Mouse (Mus musculus) thymus, postnatal 4 days (tissue): Measurements from ENCODE around the gene Rbm38.

Source experiments
- DNase-seq: peaks from one replicate; pipeline ENCODE4 v3.0.0; 2021

Rbm38 gene

DNA sequence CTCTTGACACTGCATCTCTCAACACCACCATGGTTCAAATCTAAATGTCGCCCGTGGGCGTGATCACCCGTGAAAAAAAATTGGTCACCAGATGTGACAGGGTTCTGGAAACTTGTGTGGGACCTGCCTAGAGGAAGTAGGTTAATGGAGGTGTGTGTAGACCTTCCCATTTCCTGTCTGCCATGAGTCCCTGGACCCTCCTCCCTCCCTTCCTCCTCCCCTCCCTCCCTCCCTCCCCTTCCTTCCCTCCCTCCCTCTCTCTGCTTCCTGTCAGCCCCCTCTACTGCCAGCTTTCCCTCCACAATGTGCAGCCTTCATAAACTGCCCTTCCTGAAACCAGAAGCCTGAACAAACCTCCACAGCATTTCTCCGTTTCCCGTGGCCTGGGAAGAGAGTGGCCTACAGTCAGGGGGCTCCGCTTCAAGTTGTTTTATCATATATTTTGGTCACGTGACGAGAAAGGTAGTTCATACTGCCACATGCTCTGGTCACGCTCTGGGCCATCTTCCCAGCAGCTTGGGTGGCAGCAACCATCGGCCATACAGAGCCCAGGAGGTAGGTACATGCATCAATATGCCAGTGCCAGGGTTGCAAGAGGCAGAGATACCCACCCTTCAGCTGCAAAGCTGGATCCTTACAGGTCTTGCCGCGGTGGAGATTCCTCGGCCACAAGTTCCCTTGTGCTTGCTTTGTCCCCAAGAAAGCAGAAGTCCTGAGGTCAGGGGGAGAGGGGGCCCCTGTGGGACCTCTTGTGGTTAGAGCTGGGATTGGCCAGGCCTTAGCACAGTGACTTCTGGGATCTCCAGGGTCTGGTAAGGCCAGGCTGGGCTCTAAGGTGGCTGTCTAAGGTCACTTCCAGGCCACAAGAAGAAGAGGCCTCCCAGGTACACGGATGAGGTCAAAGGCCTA lies 41.4 kb downstream of the Rbm38 start:
- DNase-seq = peak; percentile 38

- peak; percentile 17 for DNase-seq
Observed at GRCm38 (mm10) chr2:173063219-173063618, 42.9 kb downstream of the Rbm38 start.

GRCm38 (mm10) chr2:173064864-173065263 lies 44.6 kb downstream of the Rbm38 start:
- DNase-seq = no peak

DNA sequence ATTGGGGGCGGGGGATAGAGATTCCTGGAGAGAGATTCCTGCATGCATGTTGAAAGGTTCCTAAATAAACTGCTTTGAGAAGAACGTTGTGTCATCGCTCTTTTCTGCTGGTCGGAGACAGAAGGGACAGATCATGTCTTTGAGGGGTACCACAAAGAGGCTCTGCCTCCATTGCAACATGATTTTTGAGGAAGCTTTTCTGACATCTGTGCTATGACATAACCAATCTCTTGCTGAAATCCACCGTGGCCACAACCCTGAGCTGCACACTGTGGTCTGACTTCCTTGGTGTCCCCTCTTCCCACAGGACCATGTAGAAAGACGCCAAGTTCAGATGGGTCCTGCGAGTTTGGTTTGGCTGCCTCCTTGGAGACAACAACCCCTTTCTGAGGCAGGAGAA lies 52.6 kb downstream of the Rbm38 start:
- DNase-seq = no peak

GRCm38 (mm10) chr2:173073666-173074065 lies 53.4 kb downstream of the Rbm38 start:
- no peak for DNase-seq

DNA sequence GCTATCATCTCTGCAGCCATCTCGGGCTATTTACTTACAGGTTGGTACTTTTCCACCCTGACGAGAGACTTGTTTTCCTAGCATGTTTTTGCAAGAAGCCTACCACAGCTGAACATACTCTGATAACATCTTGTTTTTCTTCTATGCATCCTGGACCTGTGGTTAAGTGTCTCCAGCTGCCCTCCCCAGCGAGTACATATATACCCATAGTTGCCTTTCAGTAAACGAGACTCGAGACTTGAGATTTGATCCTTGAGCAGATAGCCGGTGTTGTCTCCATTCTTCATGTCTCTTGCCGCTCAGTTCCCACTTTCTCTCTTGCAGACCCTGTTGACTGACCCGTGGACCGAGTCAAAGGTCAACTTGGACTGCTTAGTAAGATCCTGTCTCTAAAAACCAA lies 56.6 kb downstream of the Rbm38 start:
- DNase-seq = no peak

DNA sequence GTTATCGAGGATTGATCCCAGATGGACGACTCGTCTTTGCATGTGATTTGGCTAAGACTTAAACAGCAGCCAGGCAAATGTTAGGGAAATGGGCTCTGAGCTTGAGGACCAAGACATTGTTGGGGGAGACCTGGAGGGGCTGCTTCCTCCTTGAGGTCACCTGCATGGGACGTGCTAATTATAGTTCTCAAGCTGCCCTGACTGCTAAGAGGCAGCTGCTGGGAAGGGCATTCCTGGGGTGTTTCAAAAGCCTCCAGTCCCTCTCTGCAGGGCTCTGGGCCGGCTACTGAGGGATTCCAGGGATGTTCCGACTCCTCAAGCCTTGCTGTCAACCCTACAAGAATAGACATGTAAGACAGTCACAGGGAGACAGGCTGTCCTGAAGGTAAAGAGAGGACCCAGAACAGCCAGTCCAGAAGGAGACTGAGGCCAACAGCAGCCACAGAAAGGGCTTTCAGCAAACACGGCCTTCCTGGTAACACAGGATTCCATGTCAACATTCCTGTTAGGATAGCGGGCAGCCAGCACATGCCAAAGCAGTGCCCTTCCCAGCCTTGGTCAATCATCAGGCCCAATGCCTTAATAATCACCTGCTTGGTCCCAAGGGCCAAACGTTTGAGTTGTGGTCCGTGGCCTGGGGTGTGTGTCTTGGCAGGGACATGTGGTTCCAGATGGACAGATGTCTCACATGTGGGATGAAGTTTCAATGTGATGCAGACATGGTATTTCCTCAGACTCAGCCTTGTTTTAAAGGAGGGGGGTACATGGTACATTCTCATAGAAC lies 59.7 kb downstream of the Rbm38 start:
- peak; percentile 9 for DNase-seq

DNA sequence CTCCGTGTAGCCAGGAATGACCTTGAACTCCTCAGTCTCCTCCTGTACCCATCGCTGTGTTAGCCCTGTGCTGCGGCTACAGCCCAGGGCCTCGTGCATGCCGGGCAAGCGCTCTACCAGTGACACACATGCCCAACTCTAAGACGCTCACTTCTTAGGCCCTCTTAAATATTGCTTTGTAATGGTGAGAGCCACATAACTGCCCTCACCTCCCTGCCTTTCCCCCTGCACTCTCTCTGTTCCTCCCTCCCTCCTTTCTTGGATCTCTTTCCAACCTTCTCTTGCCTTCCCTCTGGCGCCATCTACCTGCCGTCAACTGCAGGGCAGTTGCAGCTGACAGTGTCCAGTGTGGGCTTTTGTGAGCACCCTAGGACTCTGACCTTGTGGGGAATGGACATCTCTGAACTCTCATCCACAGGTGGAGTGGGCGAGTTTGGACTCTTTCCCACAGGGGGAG lies 60.5 kb downstream of the Rbm38 start:
- peak; percentile 92 for DNase-seq

GRCm38 (mm10) chr2:173082706-173083105 lies 62.4 kb downstream of the Rbm38 start:
- peak; percentile 67 for DNase-seq

- DNase-seq = peak; percentile 52
Observed at GRCm38 (mm10) chr2:173083106-173083505, 62.8 kb downstream of the Rbm38 start.

- peak; percentile 84 for DNase-seq
Observed at GRCm38 (mm10) chr2:173083712-173084475, 63.6 kb downstream of the Rbm38 start.
